Mouse (Mus musculus) layer of hippocampus, postnatal 10 days (tissue): ENCODE measurements at regions not wholly inside any gene's neighbourhood (a gene's known extent, or its start where the extent isn't known, plus 50 kb on each side); places are given as distances from the start of the nearest gene placed in this dataset.
A peak's percentile ranks its signal among the peaks of the same experiment; 100 is the strongest.

ENCODE experiments used
- DNase-seq, 2 experiments: peaks; one replicate each; pipeline ENCODE4 v3.0.0; 2021; ENCODE audit warnings: low spot score in 2 of 2

DNA sequence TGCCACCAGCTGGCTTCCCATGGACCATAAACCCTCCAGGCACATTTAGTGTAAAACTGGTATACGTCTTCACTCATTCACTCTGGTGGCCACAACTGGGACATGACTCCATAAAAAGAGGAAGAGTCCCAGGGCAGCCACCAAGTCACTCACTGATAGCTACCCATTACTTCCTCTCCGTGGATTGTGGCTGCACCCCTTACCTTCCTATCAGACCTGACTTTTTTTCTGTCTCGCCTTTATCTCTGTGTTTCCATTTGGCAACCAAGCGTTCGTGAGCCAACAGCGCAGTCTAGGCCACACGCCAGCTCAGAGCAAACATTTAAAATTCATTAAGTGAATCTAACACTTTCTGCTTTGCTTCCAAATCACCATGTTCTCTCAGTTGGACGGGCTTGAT is 53.9 kb upstream of the Slc44a1 start:
- DNase-seq: peak; percentile 35 to 59

DNA sequence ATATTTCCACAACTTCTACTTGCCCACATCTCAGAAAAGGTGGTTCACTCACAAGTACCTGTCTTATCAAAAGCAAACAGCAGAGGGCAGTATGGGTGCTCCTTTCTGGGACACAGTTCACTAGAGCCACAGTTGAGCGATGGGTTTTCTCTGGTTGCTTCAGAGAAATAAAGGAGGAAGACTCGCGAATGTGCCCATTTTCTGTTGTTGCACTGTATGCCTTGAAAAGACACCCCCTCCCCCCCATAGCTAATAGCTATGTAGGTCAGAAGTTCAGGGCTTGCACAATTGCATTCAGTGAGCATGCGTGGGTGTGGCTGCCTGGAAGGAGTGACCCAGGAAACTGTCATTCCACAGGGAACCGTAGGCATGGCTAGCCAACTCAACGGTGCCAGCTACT is 55.5 kb upstream of the Slc44a1 start:
- DNase-seq: peak; percentile 81 to 82

DNA sequence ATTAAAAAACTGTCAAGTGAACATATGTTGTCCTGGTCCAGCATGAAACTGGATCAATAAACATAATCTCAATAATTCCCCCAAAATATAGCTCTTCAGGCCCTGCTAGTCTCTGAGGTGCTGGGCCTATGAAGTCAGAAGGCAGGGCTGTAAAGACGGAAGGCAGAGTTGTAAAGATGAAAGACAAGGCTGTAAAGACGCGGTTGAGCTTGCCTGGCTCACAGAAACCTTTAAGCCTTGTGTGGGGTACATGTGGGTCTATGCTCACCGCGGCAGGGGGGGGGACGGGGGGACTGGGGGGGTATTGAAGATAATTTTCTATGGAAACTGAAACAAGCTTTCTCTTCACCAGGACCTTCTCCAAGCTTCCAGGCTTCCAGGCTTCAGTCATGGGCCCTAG is 56.1 kb upstream of the Slc44a1 start:
- DNase-seq: no peak

DNA sequence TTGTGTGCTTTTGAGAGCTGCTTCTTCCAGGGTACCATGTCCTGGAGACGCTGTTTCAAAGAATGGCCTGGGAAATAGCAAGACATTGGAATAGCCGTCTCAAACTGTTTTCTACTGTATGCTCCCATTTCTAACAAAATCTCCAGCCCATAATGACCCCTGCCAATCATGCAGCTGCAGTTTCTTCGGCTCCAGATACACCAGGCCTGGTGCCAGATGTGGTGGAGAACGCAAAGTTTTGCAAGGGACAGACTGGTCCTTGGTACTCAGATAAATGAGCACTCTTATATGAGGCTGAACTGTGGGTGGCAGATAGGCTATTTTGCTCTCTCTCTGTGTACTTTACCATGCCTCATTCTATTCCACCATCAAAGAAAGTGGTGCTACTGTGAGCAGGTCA is 58.2 kb upstream of the Slc44a1 start:
- no peak for DNase-seq

DNA sequence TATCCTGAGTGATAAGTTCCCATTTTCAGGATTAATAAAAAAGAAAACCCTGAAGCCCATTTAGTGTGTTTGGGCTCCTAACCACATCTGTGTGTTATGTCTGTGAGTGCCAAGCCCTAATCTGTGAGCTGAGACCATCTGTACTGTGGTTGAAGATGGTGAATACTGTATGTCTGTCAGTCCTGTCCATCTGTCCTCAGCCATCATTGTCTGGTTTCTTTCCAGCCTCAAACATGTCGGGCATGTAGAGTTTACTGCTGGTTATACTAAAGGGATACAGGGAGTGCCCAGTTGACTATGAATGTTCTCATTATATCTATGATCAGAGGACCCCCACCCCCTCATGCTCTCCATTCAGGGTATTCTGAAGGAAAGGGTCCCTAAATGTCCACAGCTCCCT is 60.4 kb upstream of the Slc44a1 start:
- DNase-seq: no peak

DNA sequence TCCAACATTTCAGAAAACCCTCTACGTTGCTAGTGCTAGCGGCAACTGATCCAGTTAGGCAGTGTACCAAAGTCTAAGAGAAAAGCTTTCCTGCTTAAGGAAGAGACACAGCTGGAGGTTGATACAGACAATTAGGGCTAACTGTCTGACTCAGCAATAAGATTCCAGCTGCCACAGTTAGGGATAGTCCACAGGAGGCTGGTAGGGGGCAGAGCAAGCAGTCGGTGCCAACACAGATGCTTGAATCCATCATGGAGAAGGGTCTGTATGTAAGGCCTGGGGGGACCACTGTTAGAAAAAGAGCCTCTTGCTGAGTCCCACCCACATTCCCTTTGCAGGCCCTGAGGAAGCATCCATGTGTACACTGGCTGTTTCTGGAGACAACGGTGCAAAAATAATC is 63.2 kb upstream of the Slc44a1 start:
- no peak for DNase-seq

DNA sequence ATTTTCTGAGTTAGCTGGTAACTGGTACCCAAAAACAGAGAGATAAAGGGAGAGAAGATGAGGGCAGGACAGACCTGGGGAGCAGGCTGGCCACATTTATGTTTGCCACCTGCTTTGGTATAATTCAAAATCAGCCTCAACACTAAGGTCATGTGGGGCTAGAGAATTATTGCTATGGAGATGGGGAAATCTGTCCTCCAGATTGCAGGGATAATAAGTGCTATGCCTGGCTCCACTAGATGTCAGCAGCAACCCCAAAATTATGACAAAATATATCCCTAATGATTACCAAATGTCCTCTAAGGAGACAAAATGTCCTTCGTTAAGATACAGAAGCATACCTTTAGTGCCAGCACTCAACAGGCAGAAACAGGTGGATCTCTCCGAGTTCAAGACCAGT is 83.8 kb upstream of the Slc44a1 start:
- DNase-seq: peak in 1 of 2 experiments; percentile 17

DNA sequence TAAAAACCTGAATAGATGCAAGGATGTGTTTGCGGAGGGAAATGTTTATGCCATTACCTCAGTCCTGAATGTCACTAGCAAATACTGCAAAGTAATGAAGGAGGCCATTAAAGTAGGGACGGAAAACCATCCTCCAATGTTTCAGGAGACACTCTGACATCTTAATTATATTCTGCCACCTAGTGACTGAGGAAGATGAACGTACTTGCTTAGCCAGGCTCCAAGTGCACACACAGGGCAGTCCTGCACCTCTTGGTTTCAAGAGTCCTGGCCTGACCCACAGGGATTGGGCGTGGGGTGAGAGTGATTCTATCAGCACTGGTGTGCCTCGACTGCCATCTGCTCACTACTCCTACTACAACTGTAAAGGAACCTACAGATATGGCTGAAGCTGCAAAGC is 85.3 kb upstream of the Slc44a1 start:
- peak; percentile 21 to 47 for DNase-seq

DNA sequence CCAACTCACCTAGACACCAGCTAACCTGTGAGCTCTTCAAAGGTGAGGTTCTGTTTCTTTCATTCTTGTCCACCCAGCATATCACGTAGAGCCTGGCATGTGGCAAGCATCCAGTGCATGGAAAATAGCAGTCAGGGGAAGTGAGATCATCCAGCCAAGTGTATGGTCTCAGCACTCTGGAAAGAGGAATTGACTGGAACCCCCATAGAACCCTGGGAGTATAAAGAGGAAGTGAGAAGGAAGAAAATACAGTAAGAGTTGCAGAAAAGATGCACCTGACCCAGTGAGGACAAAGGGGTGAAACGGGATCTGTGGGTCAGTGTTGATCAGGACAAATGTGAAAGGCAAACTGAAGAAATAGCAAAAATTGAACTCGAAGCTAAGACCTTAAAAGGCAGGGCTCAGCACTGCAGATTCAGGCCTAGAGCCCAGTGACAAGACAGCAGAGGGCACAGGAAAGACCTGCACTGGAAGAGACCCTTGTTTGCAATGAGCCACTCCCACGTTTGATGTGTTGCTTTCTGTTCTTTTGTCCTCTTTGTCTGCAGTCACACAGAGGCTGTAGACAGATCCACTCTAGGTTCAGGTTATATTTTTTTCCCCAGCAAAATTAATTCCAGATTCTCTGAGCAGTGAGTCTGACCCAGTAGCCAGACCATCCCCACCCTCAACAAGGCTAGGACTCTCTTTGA is 86.7 kb upstream of the Slc44a1 start:
- no peak for DNase-seq

DNA sequence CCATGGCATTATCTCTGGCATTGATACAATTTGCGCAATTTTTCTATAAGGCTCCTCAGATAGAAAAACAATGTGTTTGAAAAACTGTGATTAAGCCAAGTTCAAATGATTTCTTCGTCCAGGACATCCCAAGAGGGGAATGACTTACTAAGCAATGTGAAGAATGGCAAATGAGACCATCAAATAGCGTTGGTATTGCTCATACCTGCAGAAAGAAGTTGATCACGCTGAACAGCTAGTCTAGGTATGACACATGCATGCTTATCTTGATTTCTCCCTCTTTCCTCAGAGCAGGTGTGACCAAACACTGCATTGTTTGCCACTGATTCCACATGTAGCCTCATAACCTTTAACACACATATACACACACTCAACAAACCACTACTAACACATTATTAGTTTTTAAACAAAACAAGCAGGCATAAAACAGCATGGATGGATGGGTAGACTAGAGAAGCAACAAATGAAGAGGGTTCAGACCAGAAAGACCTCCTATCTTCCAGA is 89.1 kb upstream of the Slc44a1 start:
- DNase-seq: no peak

DNA sequence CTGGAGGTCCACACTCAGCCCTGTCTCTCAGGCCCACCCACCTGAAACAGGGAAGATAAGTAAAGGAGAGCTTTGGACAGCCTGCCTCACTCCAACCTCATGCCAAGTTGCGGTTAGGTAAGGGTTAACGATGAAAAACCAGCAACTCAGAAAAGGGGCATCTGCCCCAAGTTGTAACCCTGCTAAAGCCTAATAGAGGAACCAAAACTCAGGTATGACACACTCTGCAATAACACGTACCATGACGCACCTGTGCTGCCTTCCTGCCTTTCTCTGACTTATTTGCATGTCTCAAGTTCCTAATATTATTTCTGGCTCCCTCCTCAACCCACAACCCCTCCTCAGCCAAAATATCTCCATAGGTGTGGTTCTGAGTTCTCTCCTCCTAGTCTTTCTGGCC is 94.9 kb upstream of the Slc44a1 start:
- no peak for DNase-seq

DNA sequence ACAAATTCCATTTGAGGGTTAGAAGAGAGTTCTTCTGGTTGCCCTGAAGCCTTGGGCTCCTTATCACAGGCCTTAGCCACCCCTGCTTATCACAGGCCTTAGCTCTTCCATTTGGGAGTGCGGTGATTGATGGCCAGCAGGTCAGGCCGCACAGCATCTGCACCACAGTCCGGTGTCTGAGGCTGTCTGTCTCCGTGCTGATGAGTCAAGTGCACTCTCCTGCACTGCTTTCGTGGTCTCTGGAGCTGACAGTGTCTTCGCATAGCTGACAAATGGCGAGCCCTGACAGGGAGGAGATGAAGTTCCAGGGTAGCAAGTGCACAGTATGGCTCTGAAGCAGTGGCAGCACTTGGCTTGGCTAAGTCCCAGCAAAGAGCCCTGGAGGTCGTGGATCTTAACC is 95.7 kb upstream of the Slc44a1 start:
- no peak for DNase-seq

DNA sequence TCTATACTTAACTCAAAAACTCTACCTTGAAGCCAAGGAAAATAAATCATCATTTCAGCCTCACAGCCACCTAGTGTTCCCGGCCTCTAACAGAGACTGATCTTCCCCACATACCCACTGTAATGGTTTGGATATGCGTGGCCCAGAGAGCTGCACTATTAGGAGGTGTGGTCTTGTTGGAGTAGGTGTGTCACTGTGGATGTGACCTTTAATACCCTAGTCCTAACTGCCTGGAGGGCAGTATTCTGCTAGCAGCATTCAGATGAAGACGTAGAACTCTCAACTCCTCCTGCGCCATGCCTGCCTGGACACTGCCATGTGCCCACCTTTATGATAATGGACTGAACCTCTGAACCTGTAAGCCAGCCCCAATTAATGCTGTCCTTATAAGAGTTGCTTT is 99.0 kb upstream of the Slc44a1 start:
- no peak for DNase-seq

DNA sequence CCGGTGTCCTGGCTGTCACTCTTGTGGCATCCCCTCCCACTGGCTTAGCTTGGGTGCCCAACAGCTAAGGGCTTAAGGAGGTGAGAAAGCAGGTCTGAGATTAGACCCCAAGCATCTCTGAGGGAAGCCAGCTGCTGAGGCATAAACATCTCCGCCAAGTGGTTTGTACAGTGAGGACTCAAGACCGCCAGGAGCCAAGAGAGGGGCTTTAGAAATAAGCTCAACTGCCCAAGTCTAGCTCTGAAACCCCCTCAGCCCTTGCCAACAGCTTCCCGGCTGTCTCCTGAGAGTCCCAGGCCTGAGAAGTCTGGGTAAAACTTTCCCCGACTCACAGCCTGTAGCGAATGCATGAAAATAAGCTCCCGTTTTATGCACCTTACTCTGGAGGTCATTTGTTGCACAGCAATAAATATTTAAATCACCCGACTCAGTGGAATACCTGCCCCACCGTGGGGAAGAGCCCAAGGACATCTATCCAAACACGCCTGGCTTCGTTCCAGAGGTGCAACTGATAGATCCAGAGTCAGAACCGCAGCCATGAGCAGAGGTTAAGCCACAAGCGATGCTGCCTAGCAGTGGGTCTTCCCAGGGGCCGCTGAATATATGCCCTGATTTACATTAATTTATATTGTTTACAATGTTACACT is 100.1 kb upstream of the Slc44a1 start:
- DNase-seq: no peak

DNA sequence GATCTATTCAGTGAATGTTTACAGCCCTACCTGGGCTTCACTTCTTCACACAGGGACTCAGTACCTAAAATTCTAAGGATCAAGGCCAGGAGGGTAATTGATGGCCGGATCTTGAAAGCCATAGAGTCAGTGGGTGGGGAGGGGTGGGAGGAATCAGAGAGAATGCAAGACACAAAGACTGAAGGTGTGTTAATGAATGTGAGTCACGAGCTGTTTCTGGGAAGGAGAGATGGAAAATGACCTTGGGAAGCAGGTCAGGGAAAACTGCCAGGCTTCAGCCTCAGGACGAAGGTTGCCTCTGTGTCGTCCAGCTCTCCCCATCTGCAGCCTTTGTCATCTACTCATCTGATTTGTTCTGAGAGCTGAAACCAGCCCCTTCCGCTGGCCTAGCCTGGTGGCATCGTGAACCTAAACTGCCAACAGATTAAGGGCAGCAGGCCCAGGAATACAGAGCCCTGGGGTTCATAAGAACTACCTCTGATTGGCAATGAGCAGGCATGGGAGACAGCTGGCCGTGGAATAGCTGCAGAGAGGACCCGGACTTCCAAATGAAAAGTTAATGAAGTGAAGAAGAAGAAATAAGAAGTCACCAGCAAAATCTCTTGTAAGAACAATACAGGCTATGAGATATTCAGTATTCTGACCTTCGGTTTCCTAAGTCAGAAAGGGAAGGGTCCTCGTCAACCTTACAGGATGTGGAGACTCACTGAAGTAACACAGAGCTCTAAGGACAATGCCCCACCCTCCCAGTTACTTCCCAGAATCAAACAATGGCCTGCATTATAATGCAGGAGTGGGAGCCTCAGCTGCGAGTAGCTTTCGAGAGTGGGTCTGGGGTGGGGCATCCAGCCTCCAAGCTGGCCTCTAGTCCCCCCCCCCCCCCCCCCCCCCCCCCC is 100.8 kb upstream of the Slc44a1 start:
- no peak for DNase-seq

DNA sequence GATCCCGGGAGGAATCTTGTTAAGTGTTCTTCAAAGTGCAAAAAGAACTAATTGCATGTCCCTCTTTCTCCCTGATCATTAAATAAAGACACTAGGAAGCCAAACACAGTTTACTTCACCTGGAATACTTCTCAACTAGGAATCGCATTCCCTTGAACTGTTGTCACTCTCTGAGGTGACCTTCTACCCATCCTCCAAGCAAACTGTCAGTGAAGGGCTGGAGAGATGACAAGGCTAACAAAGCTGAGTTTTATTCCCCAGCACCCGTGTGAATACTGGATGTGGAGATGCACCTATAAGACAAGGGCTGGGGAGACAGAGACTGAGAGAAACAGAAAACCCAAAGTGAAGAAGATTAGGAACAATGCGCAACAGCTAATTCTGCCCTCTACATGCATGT is 101.7 kb upstream of the Slc44a1 start:
- no peak for DNase-seq

DNA sequence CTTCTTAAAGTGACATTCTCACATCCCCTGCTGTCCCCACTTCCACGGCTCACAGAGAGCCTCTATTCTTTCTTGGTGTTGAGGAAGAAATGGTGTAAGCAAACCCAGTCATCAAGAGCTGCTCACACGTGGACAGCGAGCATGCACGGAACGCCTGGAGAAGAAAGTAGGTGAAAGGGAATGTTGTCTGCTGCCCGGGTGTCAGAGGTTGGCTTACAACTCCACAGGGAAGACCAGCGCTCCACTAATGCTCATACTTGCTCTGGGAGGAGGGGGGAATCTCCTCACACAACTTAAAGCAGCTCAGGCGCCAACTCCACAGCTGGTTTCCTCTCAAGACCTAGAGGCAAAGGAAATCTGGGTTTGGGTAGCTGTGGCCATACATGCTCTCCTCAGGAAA is 102.4 kb upstream of the Slc44a1 start:
- DNase-seq: no peak

DNA sequence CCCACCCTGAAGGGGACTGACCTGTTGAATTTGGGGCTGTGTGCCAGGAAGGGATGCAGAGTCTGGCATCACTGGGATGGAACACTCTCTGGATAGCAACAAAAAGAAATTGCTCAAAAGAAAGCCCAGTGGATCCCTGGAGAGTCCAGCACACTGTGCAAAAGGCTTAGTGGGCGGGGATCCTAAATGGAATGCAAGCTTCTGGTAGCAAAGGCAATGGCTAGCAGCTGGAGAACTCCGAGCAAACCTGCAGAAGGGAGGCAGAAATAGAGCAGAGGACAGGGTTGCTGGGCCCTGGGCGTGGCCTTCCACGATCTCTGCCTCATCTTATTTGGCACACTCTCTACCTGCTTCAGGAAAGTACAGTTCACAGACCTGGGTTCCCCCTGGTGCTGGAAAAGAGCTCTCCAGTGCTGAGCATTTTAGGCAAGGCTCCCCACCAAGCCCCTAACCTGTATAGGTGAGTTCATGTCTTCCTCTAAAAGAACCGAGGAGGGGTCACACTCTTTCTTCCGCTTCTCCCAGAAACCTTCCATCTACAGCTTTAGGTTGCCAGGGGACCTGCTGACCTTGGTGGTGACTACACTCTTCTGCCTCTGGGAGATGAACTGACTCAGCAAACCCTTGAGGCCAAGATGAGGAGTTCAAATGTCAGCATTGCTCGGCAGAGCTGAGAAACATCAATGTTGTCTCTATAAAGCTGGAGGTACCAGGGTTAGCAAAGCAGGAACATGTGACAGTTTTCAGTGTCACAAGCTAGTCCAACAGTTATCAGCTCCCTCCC is 112.6 kb upstream of the Slc44a1 start:
- no peak for DNase-seq

DNA sequence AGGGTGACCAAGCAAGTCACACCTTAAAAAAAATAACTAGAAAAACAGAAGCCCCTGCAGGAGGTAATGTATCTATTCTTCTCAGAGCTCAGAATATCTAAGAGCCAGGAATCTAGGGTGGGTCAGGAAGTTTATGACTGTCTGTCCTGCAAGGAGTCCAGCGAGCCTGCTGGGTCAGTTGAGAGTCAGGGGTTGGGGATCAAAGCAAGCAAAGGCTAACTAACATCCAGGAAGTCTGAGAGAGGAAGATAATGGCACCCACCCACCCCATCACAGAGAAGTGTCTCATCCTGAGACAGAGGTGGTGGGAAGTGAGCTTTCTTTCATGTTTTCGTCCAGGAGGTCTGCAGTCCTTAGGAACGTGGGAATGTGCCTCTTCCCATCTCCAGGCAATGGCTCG is 116.4 kb upstream of the Slc44a1 start:
- DNase-seq: no peak

DNA sequence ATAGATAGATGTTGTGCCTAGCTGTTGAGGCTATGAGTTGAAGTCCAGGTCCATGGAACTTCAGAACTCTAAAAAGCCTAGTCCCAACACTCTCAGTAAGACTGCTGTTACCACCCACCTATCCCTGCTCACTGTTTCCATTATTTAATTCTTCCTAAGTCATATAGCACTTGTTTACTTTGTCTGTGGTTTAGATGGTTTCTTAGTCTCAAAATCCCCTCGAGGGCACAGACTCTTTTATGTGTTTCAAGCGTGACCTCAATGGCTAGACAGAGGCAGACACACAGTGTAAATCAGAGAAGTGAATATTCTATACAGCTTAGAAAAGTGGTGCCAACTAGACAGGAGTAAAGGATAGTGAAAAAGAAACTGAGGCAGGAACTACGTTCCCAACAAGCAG is 117.0 kb upstream of the Slc44a1 start:
- DNase-seq: no peak

DNA sequence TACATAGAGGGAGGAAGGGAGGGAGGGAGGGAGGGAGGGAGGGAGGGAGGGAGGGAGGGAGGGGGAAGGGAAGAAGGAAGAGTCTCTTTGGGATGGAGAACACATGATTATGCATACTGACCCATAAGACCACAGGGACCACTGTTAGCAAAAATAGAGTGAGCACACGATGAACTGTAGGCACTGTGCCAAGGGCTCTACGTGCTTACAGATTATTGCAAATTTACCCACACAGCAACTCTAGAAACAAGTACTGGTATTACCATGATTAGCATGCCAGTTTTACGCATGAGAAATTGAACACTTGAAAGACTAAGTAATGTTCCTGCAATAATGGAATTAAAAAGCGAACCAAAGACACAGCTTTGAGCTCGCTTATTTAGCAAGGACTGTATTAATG is 117.7 kb upstream of the Slc44a1 start:
- no peak for DNase-seq
